Mouse (Mus musculus): ENCODE measurements around the gene Cwf19l2. TPM values are rescaled to one million over a fixed set of nuclear protein-coding genes. Genes with fewer than 3 reads are reported as not detected.
"Not testable (repeated sequence)": the region's sequence is repeated elsewhere in the genome, so short reads cannot be mapped to it uniquely, and the experiment has no call there.

The Cwf19l2 gene
- 20.0 and 20.7 TPM in 2 replicates for polyA plus RNA-seq (2012; ENCODE audit: insufficient read depth, insufficient read length, missing spikeins)

- TF ChIP-seq POLR2A (IDR thresholded peaks at IDR 0.05; ENCODE audit: borderline replicate concordance, low read depth, low read length) (no peak), CTCF (IDR thresholded peaks at IDR 0.05; ENCODE audit: low read depth, low read length) (peak; percentile 67; the same call in 1 of the 2 replicates)
- H3K4me1 ChIP-seq (ENCODE audit: control insufficient read depth, insufficient read depth, low read length) = peaks cover 8% of the 10 kb centered on the region
- H3K4me3 ChIP-seq (ENCODE audit: insufficient read depth, low read length) = peak within 1 kb of the TSS; percentile 79
- peak within 1 kb of the TSS; percentile 94 for H3K27ac ChIP-seq (ENCODE audit: insufficient read depth, low read depth, low read length)
Measured at GRCm38 (mm10) chr9:3403251-3404208, at the start of gene Cwf19l2. Gene Cwf19l2 (plus strand): TSS chr9:3403592.

GRCm38 (mm10) chr9:3376323-3376722 lies 27.1 kb upstream of the Cwf19l2 start:
- H3K27ac ChIP-seq (ENCODE audit: insufficient read depth, low read depth, low read length); H3K4me1 ChIP-seq (ENCODE audit: control insufficient read depth, insufficient read depth, low read length): not testable (repeated sequence)

GRCm38 (mm10) chr9:3404372-3404771 lies 980 bp downstream of the Cwf19l2 start:
- no peak for TF ChIP-seq POLR2A (IDR thresholded peaks at IDR 0.05; ENCODE audit: borderline replicate concordance, low read depth, low read length)
- no peak for TF ChIP-seq CTCF (IDR thresholded peaks at IDR 0.05; ENCODE audit: low read depth, low read length)
- H3K4me1 ChIP-seq (ENCODE audit: control insufficient read depth, insufficient read depth, low read length) = peaks cover 8% of the 10 kb centered on the region
- H3K27ac ChIP-seq (ENCODE audit: insufficient read depth, low read depth, low read length) = peak overlapping the region; percentile 94
- H3K4me3 ChIP-seq (ENCODE audit: insufficient read depth, low read length) = peak overlapping the region; percentile 79

More at GRCm38 (mm10) chr9:3376323-3376722, 27.1 kb upstream of the Cwf19l2 start:
- not testable (repeated sequence) for H3K4me3 ChIP-seq (ENCODE audit: insufficient read depth, low read length)

GRCm38 (mm10) chr9:3439555-3440300 lies 36.3 kb downstream of the Cwf19l2 start:
- not testable (repeated sequence) for H3K27ac ChIP-seq (ENCODE audit: insufficient read depth, low read depth, low read length); H3K4me3 ChIP-seq (ENCODE audit: insufficient read depth, low read length); H3K4me1 ChIP-seq (ENCODE audit: control insufficient read depth, insufficient read depth, low read length)

GRCm38 (mm10) chr9:3471897-3472296 lies 68.5 kb downstream of the Cwf19l2 start:
- TF ChIP-seq CTCF (IDR thresholded peaks at IDR 0.05; ENCODE audit: low read depth, low read length) (no peak), POLR2A (IDR thresholded peaks at IDR 0.05; ENCODE audit: borderline replicate concordance, low read depth, low read length) (no peak)
- no peak overlapping the region for H3K4me3 ChIP-seq (ENCODE audit: insufficient read depth, low read length)
- no peaks in the 10 kb centered on the region for H3K4me1 ChIP-seq (ENCODE audit: control insufficient read depth, insufficient read depth, low read length)
- H3K27ac ChIP-seq (ENCODE audit: insufficient read depth, low read depth, low read length) = no peak overlapping the region

- Histone ChIP-seq H3K4me1 (ENCODE audit: control insufficient read depth, insufficient read depth, low read length) (no peaks in the 10 kb centered on the region), H3K4me3 (ENCODE audit: insufficient read depth, low read length) (no peak overlapping the region), H3K27ac (ENCODE audit: insufficient read depth, low read depth, low read length) (no peak overlapping the region)
- TF ChIP-seq POLR2A (IDR thresholded peaks at IDR 0.05; ENCODE audit: borderline replicate concordance, low read depth, low read length) = no peak
- no peak for TF ChIP-seq CTCF (IDR thresholded peaks at IDR 0.05; ENCODE audit: low read depth, low read length)
Measured at GRCm38 (mm10) chr9:3518645-3519044, 115.3 kb downstream of the Cwf19l2 start.

- no peak for TF ChIP-seq CTCF (IDR thresholded peaks at IDR 0.05; ENCODE audit: low read depth, low read length)
- no peak for TF ChIP-seq POLR2A (IDR thresholded peaks at IDR 0.05; ENCODE audit: borderline replicate concordance, low read depth, low read length)
- no peaks in the 10 kb centered on the region for H3K4me1 ChIP-seq (ENCODE audit: control insufficient read depth, insufficient read depth, low read length)
- no peak overlapping the region for H3K27ac ChIP-seq (ENCODE audit: insufficient read depth, low read depth, low read length)
- H3K4me3 ChIP-seq (ENCODE audit: insufficient read depth, low read length) = no peak overlapping the region
Measured at GRCm38 (mm10) chr9:3519178-3519577, 115.8 kb downstream of the Cwf19l2 start.

- no peak overlapping the region for H3K27ac ChIP-seq (ENCODE audit: insufficient read depth, low read depth, low read length)
- no peaks in the 10 kb centered on the region for H3K4me1 ChIP-seq (ENCODE audit: control insufficient read depth, insufficient read depth, low read length)
- no peak overlapping the region for H3K4me3 ChIP-seq (ENCODE audit: insufficient read depth, low read length)
- no peak for TF ChIP-seq POLR2A (IDR thresholded peaks at IDR 0.05; ENCODE audit: borderline replicate concordance, low read depth, low read length)
- TF ChIP-seq CTCF (IDR thresholded peaks at IDR 0.05; ENCODE audit: low read depth, low read length) = no peak
Measured at GRCm38 (mm10) chr9:3521031-3521430, 117.6 kb downstream of the Cwf19l2 start.

Other genes with a start within 250 kb of the Cwf19l2 start
- gene Alkbh8, start 68.5 kb upstream of the Cwf19l2 start, polyA plus RNA-seq (2012; ENCODE audit: insufficient read depth, insufficient read length, missing spikeins) = 7.0 and 13.0 TPM in 2 replicates
- not detected in 2 replicates for gene Gucy1a2, start 129.2 kb downstream of the Cwf19l2 start, polyA plus RNA-seq (2012; ENCODE audit: insufficient read depth, insufficient read length, missing spikeins)

Data from bone marrow macrophage, adult 2 months (primary cell).